Mouse (Mus musculus): ENCODE measurements around the gene Gtf2f1.

GRCm38 (mm10) chr17:57020960-57021359 lies 9.9 kb upstream of the Gtf2f1 start:
- no peak for TF ChIP-seq EP300 (IDR thresholded peaks at IDR 0.05; ENCODE audit: low read depth)
- TF ChIP-seq CTCF (IDR thresholded peaks at IDR 0.05; ENCODE audit: low read depth): no peak

Measured in heart, postnatal 0 days (tissue).